Mouse (Mus musculus) adrenal gland, postnatal 14 days (tissue): ENCODE data around the gene Nup155. TPM values are rescaled to one million over a fixed set of nuclear protein-coding genes. Genes with fewer than 3 reads are reported as not detected.

Source experiments
- DNase-seq: peaks from one replicate; pipeline ENCODE4 v3.0.0; 2021; ENCODE audit warnings: mixed read lengths
- total RNA-seq: library from RNA; stranded (reverse); gene quantifications from 2 replicates; pipeline ENCODE4 v1.2.3, GENCODE M21; 2021

Nup155 gene
- total RNA-seq, 1 experiment from 2014 or later, result 24.2 TPM

DNA sequence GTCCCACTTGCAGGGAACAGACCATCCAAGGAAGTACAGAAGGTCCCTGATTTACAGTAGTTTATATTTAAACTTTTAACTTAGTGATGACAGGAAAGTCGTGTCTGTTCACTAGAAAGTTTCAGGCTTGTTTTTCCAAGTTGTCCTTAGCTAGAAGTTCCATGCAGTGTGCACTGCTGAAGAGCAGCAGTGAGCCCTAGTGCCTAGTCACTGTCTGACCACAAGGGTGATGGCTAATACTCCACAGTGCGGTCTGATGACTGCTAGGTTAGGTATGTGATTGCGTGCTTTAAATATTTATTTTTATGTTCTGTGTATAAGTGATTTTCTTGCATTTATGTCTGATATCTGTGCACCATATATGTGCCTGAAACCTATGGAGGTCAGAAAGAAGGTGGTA is 81.4 kb downstream of the Nup155 start:
- DNase-seq, result no peak

DNA sequence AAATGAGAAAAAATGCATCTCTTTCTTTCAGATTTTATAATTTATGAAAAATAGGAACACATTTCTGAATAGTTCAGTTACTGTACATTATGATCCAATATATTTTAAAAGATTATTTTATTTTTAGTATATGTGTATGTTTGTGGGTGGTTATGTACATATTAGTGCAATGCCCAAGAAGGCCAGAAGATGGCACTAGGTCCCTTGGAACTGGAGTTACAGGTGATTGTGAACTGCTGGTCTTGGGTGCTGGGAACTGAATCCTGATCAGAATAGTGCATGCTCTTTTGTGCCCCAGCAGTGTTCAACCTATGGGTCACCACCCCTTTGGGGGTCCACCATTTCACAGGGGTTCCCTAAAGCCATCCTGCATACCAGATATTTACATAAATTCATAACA is 91.2 kb downstream of the Nup155 start:
- no peak for DNase-seq

DNA sequence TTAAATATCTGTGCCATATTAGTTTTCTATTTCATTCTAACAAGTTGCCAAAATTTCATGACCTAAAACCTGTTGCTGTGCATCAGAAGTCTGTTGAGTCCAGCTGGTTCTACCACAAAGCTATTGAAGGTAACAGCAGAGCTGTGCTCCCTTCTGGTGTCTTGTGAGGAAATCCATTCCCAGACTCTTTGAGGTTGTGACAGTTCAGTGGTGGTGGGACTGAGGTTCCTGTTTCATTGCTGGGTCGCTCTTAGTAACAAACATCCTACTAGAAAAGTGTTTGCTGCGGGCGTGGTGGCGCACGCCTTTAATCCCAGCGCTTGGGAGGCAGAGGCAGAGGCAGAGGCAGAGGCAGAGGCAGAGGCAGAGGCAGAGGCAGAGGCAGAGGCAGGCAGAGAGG is 99.3 kb downstream of the Nup155 start:
- DNase-seq, result no peak

Other genes with a start within 250 kb of the Nup155 start
- gene Wdr70, start 10.1 kb upstream of the Nup155 start, total RNA-seq, result 27.9 and 31.0 TPM in 2 replicates
- gene Cplane1, start 59.8 kb downstream of the Nup155 start, total RNA-seq, result 8.6 and 12.2 TPM in 2 replicates